Mouse (Mus musculus) kidney, adult 10 weeks (tissue): ENCODE measurements around the gene Cntn6. TPM values are rescaled to one million over a fixed set of nuclear protein-coding genes. Genes with fewer than 3 reads are reported as not detected.

ENCODE experiments used
- polyA plus RNA-seq: library from polyadenylated mRNA; stranded (reverse); fragments of 350-450 nt; fragmentation: Illumina TruSeq; extraction: RNeasy Lipid Tissue Mini Kit (QIAGEN cat#74804); gene quantifications from one replicate; pipeline ENCODE4 v1.2.3, GENCODE M21; 2014; ENCODE audit warnings: low read depth, low replicate concordance

Cntn6 gene
- polyA plus RNA-seq = 0.12 TPM

GRCm38 (mm10) chr6:104492490-104493431, at the start of gene Cntn6:
Gene Cntn6, plus strand, starts transcription at chr6:104492790.

